Mouse (Mus musculus): Measurements from ENCODE around the gene Mid1. TPM values are rescaled to one million over a fixed set of nuclear protein-coding genes. Genes with fewer than 3 reads are reported as not detected.

Gene Mid1
- polyA plus RNA-seq (2017; shearing (Covaris generic)), result 17.4 TPM

GRCm38 (mm10) chrX:169685131-169685530, at the start of gene Mid1:
Gene Mid1, plus strand, starts transcription at chrX:169685199.

GRCm38 (mm10) chrX:169779535-169779934, 94.5 kb downstream of the Mid1 start, which contains the start of gene 4933400A11Rik:
Gene 4933400A11Rik, minus strand, starts transcription at chrX:169779635.

GRCm38 (mm10) chrX:170009016-170009750, 324.2 kb downstream of the Mid1 start, which contains the start of gene Gm21887:
Gene Gm21887, plus strand, starts transcription at chrX:170009659.

Other genes with a start within 250 kb of the Mid1 start
- not detected for gene 4933400A11Rik, start 94.4 kb downstream of the Mid1 start, polyA plus RNA-seq (2017; shearing (Covaris generic))

Measured in effector memory CD4-positive, alpha-beta T cell, adult 5 months (primary cell).